Mouse (Mus musculus): ENCODE data around the gene Ttc9c. TPM values are rescaled to one million over a fixed set of nuclear protein-coding genes. Genes with fewer than 3 reads are reported as not detected.
A peak's percentile ranks its signal among the peaks of the same experiment; 100 is the strongest.

Gene Ttc9c
- polyA plus RNA-seq, 1 experiment from 2014 or later = 34.0 TPM

GRCm38 (mm10) chr19:8798947-8799315 is 20.2 kb downstream of the Ttc9c start:
- H3K36me3 ChIP-seq (ENCODE audit: control insufficient read depth, insufficient read depth, low read length) = peaks cover 12% of the 10 kb centered on the region
- peak overlapping the region; percentile 91 for H3K4me3 ChIP-seq (ENCODE audit: low read depth, low read length)
- ATAC-seq (replicated peaks; ENCODE audit: insufficient number of reproducible peaks, low FRiP score, low TSS enrichment) = no peak
- no peaks in the 10 kb centered on the region for H3K27me3 ChIP-seq (ENCODE audit: control insufficient read depth, insufficient read depth, low read length)
- H3K9me3 ChIP-seq (replicated peaks; ENCODE audit: control insufficient read depth, low read length) = no peaks in the 10 kb centered on the region
- H3K4me1 ChIP-seq (ENCODE audit: control insufficient read depth, insufficient read depth, low read length) = peaks cover 7% of the 10 kb centered on the region; the same call in 1 of the 2 replicates
- peak overlapping the region; percentile 94; the same call in 1 of the 2 replicates for H3K9ac ChIP-seq (ENCODE audit: low read depth, low read length)
- peak overlapping the region; percentile 77 for H3K4me2 ChIP-seq
- no peak overlapping the region for H3K27ac ChIP-seq (ENCODE audit: low read depth, low read length)

DNA sequence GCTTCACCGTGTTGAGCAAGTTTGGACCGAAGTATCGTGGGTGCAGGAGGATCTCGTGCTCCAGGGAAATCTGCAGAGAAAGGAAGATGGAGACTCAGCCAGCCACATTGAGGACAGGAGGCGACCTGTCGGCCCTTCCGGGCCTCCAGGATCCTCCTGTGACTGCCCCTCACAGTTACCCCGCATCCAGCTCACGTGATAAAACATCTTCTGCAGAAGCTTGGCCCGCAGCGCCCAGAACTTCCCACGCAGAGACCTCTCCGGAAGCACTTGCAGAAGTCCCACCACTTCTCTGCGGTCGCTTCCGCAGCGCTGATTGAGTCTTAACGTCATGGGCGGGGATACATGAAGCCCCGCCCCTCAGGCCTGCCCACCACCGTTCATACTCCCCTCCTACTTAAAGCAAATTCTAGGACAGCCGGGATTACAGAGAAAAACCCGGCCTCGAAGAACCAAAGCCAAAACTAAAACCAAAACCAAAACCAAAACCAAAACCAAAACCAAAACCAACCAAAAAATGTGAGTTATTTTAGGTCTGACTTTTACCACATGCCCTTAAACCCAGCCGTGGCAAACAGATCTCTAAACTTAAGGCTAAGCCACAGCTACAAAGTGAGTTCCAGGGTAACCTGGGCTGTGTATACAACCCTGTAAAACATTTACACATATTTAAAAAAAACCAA is 20.7 kb downstream of the Ttc9c start, which contains the start of gene Polr2g:
Polr2g (minus strand) TSS at position 314 of the 683 bp plus-strand sequence.
- Histone ChIP-seq H3K27ac (ENCODE audit: low read depth, low read length) (peak within 1 kb of the TSS; percentile 70), H3K4me2 (peak within 1 kb of the TSS; percentile 77), H3K4me3 (ENCODE audit: low read depth, low read length) (peak within 1 kb of the TSS; percentile 91), H3K4me1 (ENCODE audit: control insufficient read depth, insufficient read depth, low read length) (peaks cover 7% of the 10 kb centered on the region; the same call in 1 of the 2 replicates), H3K9ac (ENCODE audit: low read depth, low read length) (peak within 1 kb of the TSS; percentile 94), H3K36me3 (ENCODE audit: control insufficient read depth, insufficient read depth, low read length) (peaks cover 17% of the 10 kb centered on the region), H3K27me3 (ENCODE audit: control insufficient read depth, insufficient read depth, low read length) (no peaks in the 10 kb centered on the region), H3K9me3 (replicated peaks; ENCODE audit: control insufficient read depth, low read length) (no peaks in the 10 kb centered on the region)
- ATAC-seq (replicated peaks; ENCODE audit: insufficient number of reproducible peaks, low FRiP score, low TSS enrichment) = peak; percentile 82
- 2% methylated on average over 25 of the region's 25 CpGs for WGBS (ENCODE audit: insufficient replicate concordance)

- WGBS (ENCODE audit: insufficient replicate concordance) = 70% methylated on average over 7 of the region's 7 CpGs
- H3K4me2 ChIP-seq = no peak overlapping the region
- no peaks in the 10 kb centered on the region for H3K9me3 ChIP-seq (replicated peaks; ENCODE audit: control insufficient read depth, low read length)
- H3K4me1 ChIP-seq (ENCODE audit: control insufficient read depth, insufficient read depth, low read length) = no peaks in the 10 kb centered on the region
- no peaks in the 10 kb centered on the region for H3K27me3 ChIP-seq (ENCODE audit: control insufficient read depth, insufficient read depth, low read length)
- H3K27ac ChIP-seq (ENCODE audit: low read depth, low read length) = no peak overlapping the region
- H3K9ac ChIP-seq (ENCODE audit: low read depth, low read length) = no peak overlapping the region
- no peak for ATAC-seq (replicated peaks; ENCODE audit: insufficient number of reproducible peaks, low FRiP score, low TSS enrichment)
- H3K4me3 ChIP-seq (ENCODE audit: low read depth, low read length) = no peak overlapping the region
- H3K36me3 ChIP-seq (ENCODE audit: control insufficient read depth, insufficient read depth, low read length) = peaks cover 26% of the 10 kb centered on the region
Measured at GRCm38 (mm10) chr19:8790171-8790570, 29.0 kb downstream of the Ttc9c start.

DNA sequence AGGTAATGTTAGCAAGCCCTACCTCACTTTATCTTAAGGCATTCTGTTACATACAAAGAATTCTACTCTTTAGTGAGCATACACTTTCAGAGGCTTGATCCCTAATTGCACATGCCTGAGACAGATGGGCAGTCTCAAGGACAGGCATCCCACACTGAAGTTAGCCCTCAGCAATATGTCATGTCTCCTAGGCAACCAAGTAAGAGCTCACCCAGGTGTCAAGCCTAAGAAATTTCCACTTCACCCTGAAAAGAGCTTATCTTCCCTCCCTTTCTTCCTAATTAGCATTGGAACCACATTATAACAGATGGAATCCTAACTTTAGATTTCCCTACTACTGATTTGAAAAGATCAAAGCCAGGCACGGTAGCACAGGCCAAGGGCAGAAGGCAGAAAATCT is 30.0 kb downstream of the Ttc9c start:
- Histone ChIP-seq H3K4me1 (ENCODE audit: control insufficient read depth, insufficient read depth, low read length) (no peaks in the 10 kb centered on the region), H3K27me3 (ENCODE audit: control insufficient read depth, insufficient read depth, low read length) (no peaks in the 10 kb centered on the region), H3K9me3 (replicated peaks; ENCODE audit: control insufficient read depth, low read length) (no peaks in the 10 kb centered on the region), H3K36me3 (ENCODE audit: control insufficient read depth, insufficient read depth, low read length) (peaks cover 19% of the 10 kb centered on the region), H3K4me2 (no peak overlapping the region), H3K27ac (ENCODE audit: low read depth, low read length) (no peak overlapping the region), H3K4me3 (ENCODE audit: low read depth, low read length) (no peak overlapping the region), H3K9ac (ENCODE audit: low read depth, low read length) (no peak overlapping the region)
- ATAC-seq (replicated peaks; ENCODE audit: insufficient number of reproducible peaks, low FRiP score, low TSS enrichment) = no peak
- 62% methylated on average over 1 of the region's 1 CpGs for WGBS (ENCODE audit: insufficient replicate concordance)

DNA sequence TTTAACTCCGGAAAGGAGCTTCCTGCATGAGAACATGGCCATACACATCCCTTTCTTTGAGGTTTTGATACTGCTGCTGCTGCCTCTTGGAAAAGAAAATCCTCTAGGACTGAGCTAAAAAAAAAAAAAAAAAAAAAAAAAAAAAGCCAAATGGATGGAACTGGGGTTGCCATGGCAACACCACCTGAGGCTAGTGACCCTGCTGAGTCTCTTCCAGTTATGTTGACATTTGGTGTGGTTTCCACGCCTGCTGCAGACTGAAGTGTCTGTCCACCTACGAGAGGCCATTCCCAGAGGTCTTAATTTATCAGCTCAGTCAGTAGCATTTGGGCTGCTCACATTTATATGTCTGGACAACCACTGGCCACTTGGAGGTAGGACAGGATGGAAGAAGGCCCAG is 30.6 kb downstream of the Ttc9c start:
- 26% methylated on average over 3 of the region's 3 CpGs for WGBS (ENCODE audit: insufficient replicate concordance)
- H3K4me3 ChIP-seq (ENCODE audit: low read depth, low read length) = no peak overlapping the region
- no peak overlapping the region for H3K4me2 ChIP-seq
- no peaks in the 10 kb centered on the region for H3K27me3 ChIP-seq (ENCODE audit: control insufficient read depth, insufficient read depth, low read length)
- H3K9me3 ChIP-seq (replicated peaks; ENCODE audit: control insufficient read depth, low read length) = no peaks in the 10 kb centered on the region
- H3K9ac ChIP-seq (ENCODE audit: low read depth, low read length) = no peak overlapping the region
- H3K27ac ChIP-seq (ENCODE audit: low read depth, low read length) = no peak overlapping the region
- H3K4me1 ChIP-seq (ENCODE audit: control insufficient read depth, insufficient read depth, low read length) = no peaks in the 10 kb centered on the region
- H3K36me3 ChIP-seq (ENCODE audit: control insufficient read depth, insufficient read depth, low read length) = peaks cover 13% of the 10 kb centered on the region
- ATAC-seq (replicated peaks; ENCODE audit: insufficient number of reproducible peaks, low FRiP score, low TSS enrichment) = no peak

DNA sequence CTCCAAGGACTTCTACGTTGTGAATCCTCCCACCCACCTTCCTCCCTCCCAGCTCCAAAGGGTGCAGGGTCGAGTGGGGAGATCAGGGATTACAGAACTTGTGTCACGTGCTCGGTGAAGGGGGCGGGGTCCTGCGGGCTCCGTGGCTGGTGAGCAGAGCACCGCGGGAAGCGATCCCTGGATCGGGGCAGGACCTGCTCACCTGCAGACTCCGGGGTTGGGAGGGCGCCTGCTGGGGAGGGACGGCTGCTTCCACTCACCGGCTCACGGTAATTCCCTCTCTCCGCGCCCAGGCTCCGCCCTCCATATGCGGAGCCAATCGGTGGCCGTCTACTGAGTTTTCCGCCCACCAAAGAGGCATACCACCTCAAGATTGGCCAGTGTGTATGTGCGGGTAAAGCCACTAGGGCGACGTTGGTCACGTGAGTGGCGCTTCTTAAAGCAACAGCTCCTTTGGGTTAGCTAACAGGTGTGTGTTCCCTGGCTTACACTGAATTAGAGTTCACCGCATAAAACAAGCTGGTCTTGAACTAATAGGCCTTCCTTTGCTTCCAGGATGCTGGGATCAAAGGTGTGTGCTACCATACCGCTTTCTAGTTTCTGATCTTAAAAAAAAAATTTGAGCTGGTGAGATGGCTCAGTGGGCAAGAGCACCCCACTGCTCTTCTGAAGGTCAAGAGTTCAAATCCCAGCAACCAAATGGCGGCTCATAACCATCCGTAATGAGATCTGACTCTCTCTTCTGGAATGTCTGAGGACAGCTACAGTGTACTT is 32.9 kb downstream of the Ttc9c start, which contains the start of gene Taf6l:
Taf6l (minus strand) TSS at position 410 of the 774 bp plus-strand sequence.
- Histone ChIP-seq H3K9ac (ENCODE audit: low read depth, low read length) (peak within 1 kb of the TSS; percentile 78), H3K4me3 (ENCODE audit: low read depth, low read length) (peak within 1 kb of the TSS; percentile 71), H3K27ac (ENCODE audit: low read depth, low read length) (peak within 1 kb of the TSS; percentile 77; the same call in 1 of the 2 replicates), H3K36me3 (ENCODE audit: control insufficient read depth, insufficient read depth, low read length) (peaks cover 7% of the 10 kb centered on the region), H3K4me2 (peak within 1 kb of the TSS; percentile 68), H3K27me3 (ENCODE audit: control insufficient read depth, insufficient read depth, low read length) (no peaks in the 10 kb centered on the region), H3K4me1 (ENCODE audit: control insufficient read depth, insufficient read depth, low read length) (no peaks in the 10 kb centered on the region), H3K9me3 (replicated peaks; ENCODE audit: control insufficient read depth, low read length) (no peaks in the 10 kb centered on the region)
- ATAC-seq (replicated peaks; ENCODE audit: insufficient number of reproducible peaks, low FRiP score, low TSS enrichment) = peak; percentile 98
- under 1% methylated on average over 32 of the region's 32 CpGs for WGBS (ENCODE audit: insufficient replicate concordance)

DNA sequence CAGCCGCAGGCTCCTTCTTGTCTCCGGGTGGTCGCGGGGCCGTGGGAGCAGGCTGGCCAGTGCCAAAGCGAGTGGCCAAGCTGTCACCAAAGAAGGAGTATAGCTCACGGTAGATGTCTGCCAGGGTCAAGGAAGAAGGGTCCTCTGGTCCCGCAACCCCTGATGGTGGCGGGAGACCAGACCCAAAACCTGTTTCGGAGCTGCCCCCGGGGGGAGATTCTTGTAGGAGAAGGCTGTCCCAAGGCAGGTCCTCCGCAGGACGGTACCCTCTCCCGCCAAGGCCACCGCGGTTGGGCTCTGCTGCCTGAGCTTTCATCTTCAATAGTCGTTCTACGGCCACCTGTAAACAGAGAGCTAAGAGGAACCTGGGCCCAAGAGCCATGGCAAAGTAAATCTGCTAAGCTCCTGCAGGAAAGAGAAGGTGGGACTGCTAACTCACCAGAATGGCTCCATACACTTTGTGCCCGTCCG is 44.1 kb downstream of the Ttc9c start:
- 6% methylated on average over 20 of the region's 20 CpGs for WGBS (ENCODE audit: insufficient replicate concordance)
- peak overlapping the region; percentile 87 for H3K4me3 ChIP-seq (ENCODE audit: low read depth, low read length)
- H3K36me3 ChIP-seq (ENCODE audit: control insufficient read depth, insufficient read depth, low read length) = peaks cover 10% of the 10 kb centered on the region; the same call in 1 of the 2 replicates
- peak; percentile 4; the same call in 1 of the 2 replicates for ATAC-seq (replicated peaks; ENCODE audit: insufficient number of reproducible peaks, low FRiP score, low TSS enrichment)
- peaks cover 17% of the 10 kb centered on the region for H3K4me1 ChIP-seq (ENCODE audit: control insufficient read depth, insufficient read depth, low read length)
- H3K27ac ChIP-seq (ENCODE audit: low read depth, low read length) = peak overlapping the region; percentile 99
- peak overlapping the region; percentile 99 for H3K4me2 ChIP-seq
- no peaks in the 10 kb centered on the region for H3K9me3 ChIP-seq (replicated peaks; ENCODE audit: control insufficient read depth, low read length)
- peak overlapping the region; percentile 96 for H3K9ac ChIP-seq (ENCODE audit: low read depth, low read length)
- H3K27me3 ChIP-seq (ENCODE audit: control insufficient read depth, insufficient read depth, low read length) = no peaks in the 10 kb centered on the region

GRCm38 (mm10) chr19:8774086-8774835 is 44.9 kb downstream of the Ttc9c start, which contains the start of gene Tmem179b:
Gene Tmem179b, minus strand, starts transcription at chr19:8774467.
- Histone ChIP-seq H3K9ac (ENCODE audit: low read depth, low read length) (peak within 1 kb of the TSS; percentile 96), H3K4me2 (peak within 1 kb of the TSS; percentile 99), H3K4me3 (ENCODE audit: low read depth, low read length) (peak within 1 kb of the TSS; percentile 87), H3K27me3 (ENCODE audit: control insufficient read depth, insufficient read depth, low read length) (no peaks in the 10 kb centered on the region), H3K4me1 (ENCODE audit: control insufficient read depth, insufficient read depth, low read length) (peaks cover 17% of the 10 kb centered on the region), H3K9me3 (replicated peaks; ENCODE audit: control insufficient read depth, low read length) (no peaks in the 10 kb centered on the region), H3K36me3 (ENCODE audit: control insufficient read depth, insufficient read depth, low read length) (peaks cover 10% of the 10 kb centered on the region; the same call in 1 of the 2 replicates), H3K27ac (ENCODE audit: low read depth, low read length) (peak within 1 kb of the TSS; percentile 99)
- ATAC-seq (replicated peaks; ENCODE audit: insufficient number of reproducible peaks, low FRiP score, low TSS enrichment) = peak; percentile 85
- under 1% methylated on average over 65 of the region's 68 CpGs for WGBS (ENCODE audit: insufficient replicate concordance)

All from heart, embryonic 11.5 days (tissue).